Mouse (Mus musculus) heart, postnatal 0 days (tissue): ENCODE data around the gene Arl6ip5. TPM values are rescaled to one million over a fixed set of nuclear protein-coding genes. Genes with fewer than 3 reads are reported as not detected.

Experiments
- ATAC-seq: fragments of 200-750 bp; cut with Nextera tagmentation; 2 replicates; pipeline ENCODE4 v1.8.0; 2017; ENCODE audit warnings: low read depth, moderate number of reproducible peaks, moderate library complexity; ENCODE audit not compliant: insufficient read depth
- DNase-seq: peaks from one replicate; pipeline ENCODE4 v3.0.0-alpha.2; 2016; ENCODE audit warnings: low spot score
- H3K27ac ChIP-seq: fragments of 300-500 bp; sonication (generic); 2 replicates; pipeline ENCODE4 v1.5.1; 2014; ENCODE audit warnings: low read depth, mild to moderate bottlenecking
- H3K27me3 ChIP-seq: fragments of 300-500 bp; sonication (generic); 2 replicates; pipeline ENCODE4 v1.6.1; 2014; ENCODE audit warnings: low read length, mixed read lengths; ENCODE audit not compliant: control insufficient read depth, insufficient read depth
- H3K36me3 ChIP-seq: fragments of 300-500 bp; sonication (generic); replicated peaks from 2 replicates; pipeline ENCODE4 v1.6.1; 2014; ENCODE audit warnings: low read length, mixed read lengths; ENCODE audit not compliant: control insufficient read depth, insufficient read depth
- H3K4me1 ChIP-seq: fragments of 300-500 bp; sonication (generic); 2 replicates; pipeline ENCODE4 v1.6.1; 2014; ENCODE audit warnings: antibody characterized with exemption; ENCODE audit not compliant: control insufficient read depth, insufficient read depth
- H3K4me2 ChIP-seq: fragments of 300-500 bp; sonication (generic); 2 replicates; pipeline ENCODE4 v1.6.1; 2014; ENCODE audit warnings: low read depth, mild to moderate bottlenecking, low read length, moderate library complexity
- H3K4me3 ChIP-seq: fragments of 300-500 bp; sonication (generic); 2 replicates; pipeline ENCODE4 v1.5.1; 2014; ENCODE audit warnings: low read depth, low read length
- H3K9ac ChIP-seq: fragments of 300-500 bp; sonication (generic); replicated peaks from 2 replicates; pipeline ENCODE4 v1.6.1; 2014; ENCODE audit warnings: low read depth, low read length, mixed read lengths
- H3K9me3 ChIP-seq: fragments of 300-500 bp; sonication (generic); replicated peaks from 2 replicates; pipeline ENCODE4 v1.6.1; 2016; ENCODE audit warnings: low read length; ENCODE audit not compliant: control insufficient read depth
- CTCF ChIP-seq: IDR thresholded peaks from 2 replicates; pipeline ENCODE4 v1.5.1; 2016; ENCODE audit warnings: antibody characterized with exemption, control low read depth, low read depth
- EP300 ChIP-seq: IDR thresholded peaks from 2 replicates; pipeline ENCODE4 v1.6.1; 2016; ENCODE audit warnings: antibody characterized with exemption, low read depth
- whole genome bisulfite sequencing: fragments of 180-500 bp; shearing (Covaris S2); extraction: QIAGEN DNeasy Blood & Tissue Kit; methylation state at CpG from one replicate; pipeline ENCODE4 v1.1.7; 2014; 5-methylcytosine and 5-hydroxymethylcytosine counted together
- polyA plus RNA-seq: library from polyadenylated mRNA; unstranded; fragments of >200 nt; fragmentation: Nextera tagmentation; extraction: Ambion mirVana; gene quantifications from 2 replicates; pipeline ENCODE4 v1.2.1, GENCODE M21; 2015
- total RNA-seq: library from RNA; depleted of rRNA; stranded (reverse); fragments of >200 nt; gene quantifications from 2 replicates; pipeline ENCODE4 v1.2.3, GENCODE M21; 2014; ENCODE audit warnings: low replicate concordance

Gene Arl6ip5
- total and polyA plus RNA-seq, 2 experiments from 2014 or later = 83.7 to 103 TPM

DNA sequence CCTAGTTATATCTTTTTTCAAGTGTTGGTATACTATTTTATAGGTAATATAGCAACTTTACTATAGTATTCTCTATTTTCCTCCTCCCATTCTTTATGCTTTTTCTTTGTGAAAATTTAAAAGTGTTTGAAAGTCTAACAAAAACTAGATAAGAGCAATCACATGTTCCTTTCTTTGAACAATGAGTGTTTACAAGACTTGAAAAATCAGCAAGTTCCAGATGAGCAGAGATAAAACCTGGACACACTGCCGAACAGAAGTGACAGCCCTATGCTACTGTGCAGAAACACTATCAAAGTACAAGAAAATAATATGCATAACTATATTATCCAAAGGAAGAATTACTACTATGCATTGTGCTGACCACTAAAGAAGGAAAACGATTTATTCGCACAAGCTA lies 8.0 kb upstream of the Arl6ip5 start:
- Histone ChIP-seq H3K9me3 (no peaks in the 10 kb centered on the region), H3K27ac (no peak overlapping the region), H3K27me3 (no peaks in the 10 kb centered on the region), H3K4me2 (no peak overlapping the region), H3K4me1 (peaks cover 14% of the 10 kb centered on the region), H3K4me3 (no peak overlapping the region), H3K9ac (no peak overlapping the region), H3K36me3 (peaks cover 20% of the 10 kb centered on the region)
- DNase-seq (no peak), ATAC-seq (no peak)
- TF ChIP-seq EP300 = no peak
- TF ChIP-seq CTCF = no peak
- 86% methylated on average over 3 of the region's 3 CpGs for WGBS

DNA sequence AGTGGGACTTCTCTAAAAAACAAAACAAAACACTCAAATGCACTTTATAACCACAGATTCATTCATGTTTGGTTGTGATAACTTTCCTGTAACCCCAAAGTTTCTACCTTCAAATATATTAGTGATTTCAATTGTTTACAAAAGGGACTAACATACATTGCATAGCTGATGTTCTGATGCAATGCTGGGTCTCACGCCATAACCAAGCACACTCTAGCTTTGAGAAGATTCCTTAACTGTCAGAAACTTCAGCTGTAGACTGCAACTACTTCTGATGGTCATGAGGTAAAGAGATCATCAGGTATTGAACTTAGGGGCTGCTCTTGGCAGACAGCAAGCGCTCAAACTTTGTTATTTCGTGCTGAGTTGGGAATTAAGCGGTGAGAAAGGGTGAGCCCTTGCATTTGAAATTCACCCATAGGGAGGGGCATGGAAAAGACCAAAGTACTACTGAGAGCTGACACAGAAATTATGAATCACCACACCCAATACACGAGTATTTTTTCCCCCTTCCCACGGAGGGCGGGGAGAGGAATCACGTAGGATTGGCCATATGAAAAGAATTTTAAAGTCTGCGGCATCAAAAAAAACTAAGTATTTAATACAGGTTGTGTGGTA lies 6.1 kb upstream of the Arl6ip5 start:
- no peak for DNase-seq
- Histone ChIP-seq H3K36me3 (peaks cover 8% of the 10 kb centered on the region; the same call in 1 of the 2 replicates), H3K27me3 (no peaks in the 10 kb centered on the region), H3K4me1 (peaks cover 14% of the 10 kb centered on the region), H3K27ac (peak overlapping the region; percentile 92; the same call in 1 of the 2 replicates), H3K4me2 (peak overlapping the region; percentile 88), H3K4me3 (peak overlapping the region; percentile 96), H3K9me3 (no peaks in the 10 kb centered on the region), H3K9ac (peak overlapping the region; percentile 99)
- TF ChIP-seq EP300 = no peak
- TF ChIP-seq CTCF = no peak
- ATAC-seq = no peak
- WGBS = 14% methylated on average over 9 of the region's 9 CpGs

DNA sequence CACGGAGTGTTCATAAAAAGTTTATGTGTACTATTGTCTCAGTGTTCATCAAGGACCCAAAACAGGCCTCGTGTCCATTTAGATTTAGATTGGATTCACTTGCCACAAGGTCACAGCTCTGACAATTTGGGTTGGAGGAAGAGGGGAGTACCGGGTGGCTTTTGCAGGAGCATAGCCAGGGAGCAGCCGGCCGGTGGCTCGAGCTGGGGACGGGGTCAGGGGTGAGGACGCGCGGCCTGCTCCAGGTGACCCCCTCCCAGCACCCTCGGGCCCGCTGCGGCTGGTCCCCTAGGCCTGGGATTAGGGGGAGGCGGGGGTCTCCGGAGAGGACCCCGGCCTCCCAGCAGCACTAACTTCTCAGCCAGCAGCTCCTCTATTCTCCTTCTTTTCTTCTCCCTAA lies 5.5 kb upstream of the Arl6ip5 start:
- TF ChIP-seq CTCF (no peak), EP300 (no peak)
- H3K4me2 ChIP-seq = peak overlapping the region; percentile 88
- DNase-seq (peak; percentile 24), ATAC-seq (peak; percentile 37)
- peak overlapping the region; percentile 92 for H3K27ac ChIP-seq
- H3K27me3 ChIP-seq = no peaks in the 10 kb centered on the region
- no peaks in the 10 kb centered on the region for H3K9me3 ChIP-seq
- 0 out of 2 replicates have a peak, but pooled peaks cover 8% of the 10 kb centered on the region for H3K36me3 ChIP-seq
- H3K9ac ChIP-seq = peak overlapping the region; percentile 99
- peak overlapping the region; percentile 96 for H3K4me3 ChIP-seq
- WGBS = 0% methylated on average over 16 of the region's 16 CpGs
- H3K4me1 ChIP-seq = peaks cover 14% of the 10 kb centered on the region

DNA sequence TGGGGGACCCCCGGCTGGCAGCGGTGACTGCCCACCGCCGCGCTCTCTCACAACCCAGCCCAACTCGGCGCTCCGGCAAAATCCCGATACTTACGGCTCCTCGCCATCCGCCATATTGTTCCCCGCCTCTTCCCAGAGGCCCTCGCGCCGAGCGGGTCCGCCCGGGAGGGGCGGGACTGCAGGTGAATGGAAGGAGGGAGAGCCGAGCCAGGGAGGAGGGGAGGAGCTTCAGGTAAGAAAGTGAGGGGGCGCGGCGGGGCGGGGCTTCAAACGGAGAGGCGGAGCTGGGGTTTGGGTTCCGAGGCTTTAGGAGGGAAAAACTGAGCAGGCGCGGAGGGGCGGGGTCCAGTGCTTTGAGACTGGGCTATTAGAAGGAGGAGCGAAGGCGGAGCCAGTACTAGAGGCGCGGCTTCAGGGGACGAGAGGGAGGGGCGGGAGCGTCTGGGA lies 5.0 kb upstream of the Arl6ip5 start, which contains the start of gene Uba3:
TSS of gene Uba3 (minus strand) at position 209 of the 447 bp plus-strand sequence.
- H3K4me2 ChIP-seq = peak within 1 kb of the TSS; percentile 88
- DNase-seq (peak; percentile 99), ATAC-seq (peak; percentile 98)
- no peaks in the 10 kb centered on the region for H3K9me3 ChIP-seq
- H3K36me3 ChIP-seq = 0 out of 2 replicates have a peak, but pooled peaks cover 4% of the 10 kb centered on the region
- no peak for TF ChIP-seq EP300
- no peak; the same call in 1 of the 2 replicates for TF ChIP-seq CTCF
- peak within 1 kb of the TSS; percentile 92 for H3K27ac ChIP-seq
- peak within 1 kb of the TSS; percentile 96 for H3K4me3 ChIP-seq
- no peaks in the 10 kb centered on the region for H3K27me3 ChIP-seq
- 1% methylated on average over 38 of the region's 38 CpGs for WGBS
- H3K4me1 ChIP-seq = peaks cover 14% of the 10 kb centered on the region
- H3K9ac ChIP-seq = peak within 1 kb of the TSS; percentile 99

DNA sequence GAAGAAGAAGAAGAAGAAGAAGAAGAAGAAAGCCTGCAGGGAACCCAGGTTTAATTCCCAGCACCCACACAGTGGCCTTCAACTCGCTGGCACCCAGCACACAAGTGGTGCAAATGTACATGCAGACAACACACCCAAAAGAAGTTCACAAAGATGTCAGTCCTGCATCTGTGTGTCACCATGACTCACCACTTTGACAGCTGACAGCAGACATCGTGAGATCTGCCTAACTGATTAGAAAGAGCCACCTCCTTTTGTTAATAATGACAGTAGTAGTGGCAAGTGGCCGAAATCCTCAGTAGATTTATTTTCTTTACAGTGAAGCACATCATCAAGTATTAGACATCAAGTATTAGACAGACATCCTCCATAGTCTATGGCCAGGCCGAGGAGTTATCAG lies 3.4 kb upstream of the Arl6ip5 start:
- H3K9ac ChIP-seq = no peak overlapping the region
- no peaks in the 10 kb centered on the region for H3K9me3 ChIP-seq
- TF ChIP-seq CTCF = no peak
- TF ChIP-seq EP300 = no peak
- ATAC-seq = no peak
- no peaks in the 10 kb centered on the region for H3K27me3 ChIP-seq
- no peaks in the 10 kb centered on the region for H3K36me3 ChIP-seq
- WGBS = 68% methylated on average over 4 of the region's 4 CpGs
- no peak overlapping the region for H3K4me3 ChIP-seq
- no peak overlapping the region for H3K27ac ChIP-seq
- no peak for DNase-seq
- no peak overlapping the region for H3K4me2 ChIP-seq
- peaks cover 18% of the 10 kb centered on the region for H3K4me1 ChIP-seq
